ENCODE assay signal across 8 mouse cellular contexts in the genomic region with DNA sequence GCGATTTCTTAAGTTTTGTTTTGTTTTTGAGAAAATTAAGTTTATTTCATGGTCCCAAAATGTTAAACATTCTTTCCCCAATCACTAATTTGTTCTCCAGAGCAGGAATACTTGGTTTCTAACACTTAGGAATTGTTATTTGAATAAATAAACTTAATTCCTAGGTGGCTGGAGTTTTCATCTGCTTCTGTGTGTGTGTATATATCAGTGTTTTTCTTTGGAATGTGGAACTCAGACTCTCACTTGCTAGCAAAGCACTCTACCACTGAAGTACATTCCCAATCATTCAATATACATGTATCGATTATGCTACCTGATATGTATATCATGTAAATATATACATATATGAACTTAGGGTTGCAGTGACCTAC. TPM values are rescaled to one million over a fixed set of nuclear protein-coding genes. Genes with fewer than 3 reads are reported as not detected.
A peak's percentile ranks its signal among the peaks of the same experiment; 100 is the strongest.
DNase-seq lines count a peak whose midpoint lies in the region; ATAC-seq and TF ChIP-seq lines count a peak whose summit lies in the region.

No protein-coding gene starts in this region.

- no peaks in the 10 kb centered on the region for H3K27me3 ChIP-seq in cerebellum, adult 2 months (ENCODE audit: control insufficient read depth, insufficient read depth, low read length)
- H3K27me3 ChIP-seq in lung, postnatal 0 days (replicated peaks; ENCODE audit: insufficient read depth, low read length), result no peaks in the 10 kb centered on the region
- no peaks in the 10 kb centered on the region for H3K27me3 ChIP-seq in limb, embryonic 15.5 days
- H3K27me3 ChIP-seq in stomach, embryonic 16.5 days (ENCODE audit: control insufficient read depth, insufficient read depth, low read length), result no peaks in the 10 kb centered on the region

- H3K4me3 ChIP-seq in cerebellum, adult 2 months (replicated peaks; ENCODE audit: insufficient read depth, low read depth, low read length), result peak overlapping the region; percentile 77
- H3K4me3 ChIP-seq in lung, postnatal 0 days (ENCODE audit: low read depth, low read length), result peak overlapping the region; percentile 69
- peak overlapping the region; percentile 69 for H3K4me3 ChIP-seq in limb, embryonic 15.5 days
- H3K4me3 ChIP-seq in stomach, embryonic 16.5 days (replicated peaks; ENCODE audit: low read length), result peak overlapping the region; percentile 73

- no peak for DNase-seq in cerebellum, adult 2 months
- DNase-seq in cerebellum, adult 11-12 months, result no peak
- DNase-seq in lung, postnatal 0 days (ENCODE audit: low spot score), result no peak
- DNase-seq in lung, postnatal 14 days, result no peak
- DNase-seq in urinary bladder, adult 18-20 months (ENCODE audit: low spot score in 2 of 2), result no peak
- no peak for DNase-seq in layer of hippocampus, postnatal 36 days

- TF ChIP-seq POLR2A in cerebellum, adult 2 months (IDR thresholded peaks at IDR 0.05; ENCODE audit: borderline replicate concordance, insufficient read depth, low read length), result no peak

- TF ChIP-seq EP300 in lung, postnatal 0 days (IDR thresholded peaks at IDR 0.05), result no peak

- no peaks in the 10 kb centered on the region; the same call in 1 of the 2 replicates for H3K4me1 ChIP-seq in cerebellum, adult 2 months (ENCODE audit: control insufficient read depth, insufficient read depth, low read length)
- peaks cover 3% of the 10 kb centered on the region; the same call in 1 of the 2 replicates for H3K4me1 ChIP-seq in lung, postnatal 0 days (ENCODE audit: insufficient read depth, low read depth, low read length)
- H3K4me1 ChIP-seq in limb, embryonic 15.5 days, result peaks cover 12% of the 10 kb centered on the region
- 0 out of 2 replicates have a peak, but pooled peaks cover 3% of the 10 kb centered on the region for H3K4me1 ChIP-seq in stomach, embryonic 16.5 days (ENCODE audit: control insufficient read depth, insufficient read depth, low read length)

- peak overlapping the region; percentile 41 for H3K4me2 ChIP-seq in lung, postnatal 0 days (replicated peaks; ENCODE audit: low read depth, low read length)
- peak overlapping the region; percentile 51 for H3K4me2 ChIP-seq in limb, embryonic 15.5 days
- H3K4me2 ChIP-seq in stomach, embryonic 16.5 days (ENCODE audit: low read depth, low read length), result peak overlapping the region; percentile 68

- no peak overlapping the region for H3K27ac ChIP-seq in cerebellum, adult 2 months (ENCODE audit: insufficient read depth, low read length)
- peak overlapping the region; percentile 99 for H3K27ac ChIP-seq in lung, postnatal 0 days (ENCODE audit: low read length)
- H3K27ac ChIP-seq in limb, embryonic 15.5 days, result no peak overlapping the region; the same call in 1 of the 2 replicates
- H3K27ac ChIP-seq in stomach, embryonic 16.5 days (ENCODE audit: low read length), result no peak overlapping the region

- H3K36me3 ChIP-seq in lung, postnatal 0 days (ENCODE audit: insufficient read depth, low read length), result no peaks in the 10 kb centered on the region
- peaks cover 10% of the 10 kb centered on the region; the same call in 1 of the 2 replicates for H3K36me3 ChIP-seq in limb, embryonic 15.5 days
- no peaks in the 10 kb centered on the region for H3K36me3 ChIP-seq in stomach, embryonic 16.5 days (ENCODE audit: control insufficient read depth, insufficient read depth, low read length)

- no peak overlapping the region; the same call in 1 of the 2 replicates for H3K9ac ChIP-seq in lung, postnatal 0 days (replicated peaks; ENCODE audit: low read depth)
- H3K9ac ChIP-seq in limb, embryonic 15.5 days, result no peak overlapping the region
- no peak overlapping the region for H3K9ac ChIP-seq in stomach, embryonic 16.5 days (ENCODE audit: low read length)

- WGBS in cerebellum, adult 2 months, result 46% methylated on average over 2 of the region's 2 CpGs
- 40% methylated on average over 2 of the region's 2 CpGs for WGBS in lung, postnatal 0 days
- WGBS in limb, embryonic 15.5 days, result 38% methylated on average over 2 of the region's 2 CpGs
- WGBS in stomach, embryonic 16.5 days, result 43% methylated on average over 2 of the region's 2 CpGs

- no peak for ATAC-seq in lung, postnatal 0 days
- ATAC-seq in limb, embryonic 15.5 days (ENCODE audit: insufficient number of reproducible peaks, low FRiP score, low TSS enrichment, low read depth), result no peak
- no peak for ATAC-seq in stomach, embryonic 16.5 days (ENCODE audit: insufficient read depth, low FRiP score)

- no peak for TF ChIP-seq CTCF in cerebellum, adult 2 months (IDR thresholded peaks at IDR 0.05; ENCODE audit: borderline replicate concordance, insufficient read depth, low read depth, low read length)
- TF ChIP-seq CTCF in lung, postnatal 0 days (IDR thresholded peaks at IDR 0.05), result no peak

- no peaks in the 10 kb centered on the region for H3K9me3 ChIP-seq in lung, postnatal 0 days (ENCODE audit: low read length)
- H3K9me3 ChIP-seq in limb, embryonic 15.5 days, result no peaks in the 10 kb centered on the region
- no peaks in the 10 kb centered on the region for H3K9me3 ChIP-seq in stomach, embryonic 16.5 days (replicated peaks; ENCODE audit: control insufficient read depth, low read length)

RNA-seq across cellular contexts. Expression of gene Ddx59, which starts 0.7 kb away (rescaled TPM):
- polyA plus RNA-seq in cerebellum, adult 2 months (2012; rRNA removed), result 8.0 and 8.5 TPM in 2 replicates
- polyA plus RNA-seq in lung, postnatal 0 days (2015; fragmentation: Nextera tagmentation; extraction: Ambion mirVana), result 8.0 and 8.5 TPM in 2 replicates
- 18.1 and 18.4 TPM in 2 replicates for polyA plus RNA-seq in limb, embryonic 15.5 days (2015; fragmentation: Nextera tagmentation; extraction: Ambion mirVana)
- polyA plus RNA-seq in stomach, embryonic 16.5 days (2015; fragmentation: Nextera tagmentation; extraction: Ambion mirVana), result 12.2 and 13.6 TPM in 2 replicates
- 1 to 10 TPM; 7.5 to 8.3 TPM for total RNA-seq in layer of hippocampus, postnatal 36 days (2021)

RNA-seq across cellular contexts. Expression of gene Kif14, which starts 50.4 kb away (rescaled TPM):
- polyA plus RNA-seq in cerebellum, adult 2 months (2012; rRNA removed), result 0.13 and 0.33 TPM in 2 replicates
- 0.45 and 0.54 TPM in 2 replicates for polyA plus RNA-seq in lung, postnatal 0 days (2015; fragmentation: Nextera tagmentation; extraction: Ambion mirVana)
- 4.1 and 4.8 TPM in 2 replicates for polyA plus RNA-seq in limb, embryonic 15.5 days (2015; fragmentation: Nextera tagmentation; extraction: Ambion mirVana)
- 4.3 and 5.2 TPM in 2 replicates for polyA plus RNA-seq in stomach, embryonic 16.5 days (2015; fragmentation: Nextera tagmentation; extraction: Ambion mirVana)
- total RNA-seq in layer of hippocampus, postnatal 36 days (2021), result under 1 TPM; 0.20 to 0.25 TPM
